Mouse (Mus musculus) ES-Bruce4 (cell line): ENCODE measurements around the gene Abcf1. TPM values are rescaled to one million over a fixed set of nuclear protein-coding genes. Genes with fewer than 3 reads are reported as not detected.
"Not testable (repeated sequence)": the region's sequence is repeated elsewhere in the genome, so short reads cannot be mapped to it uniquely, and the experiment has no call there.

Source experiments
- H3K27ac ChIP-seq: 2 replicates; pipeline ENCODE4 v1.5.1; 2012; ENCODE audit warnings: low read length, inconsistent platforms; ENCODE audit not compliant: insufficient read depth
- H3K27me3 ChIP-seq: 2 replicates; pipeline ENCODE4 v1.6.1; 2012; ENCODE audit warnings: mild to moderate bottlenecking, low read length, inconsistent platforms; ENCODE audit not compliant: control insufficient read depth, poor library complexity, insufficient read depth, severe bottlenecking
- H3K36me3 ChIP-seq: 2 replicates; pipeline ENCODE4 v1.6.1; 2012; ENCODE audit warnings: inconsistent platforms, mild to moderate bottlenecking, low read length, moderate library complexity; ENCODE audit not compliant: control insufficient read depth, poor library complexity, insufficient read depth, severe bottlenecking
- H3K4me1 ChIP-seq: one replicate; pipeline ENCODE4 v1.8.1; 2011; ENCODE audit warnings: low read length; ENCODE audit not compliant: control insufficient read depth, insufficient read depth
- H3K4me3 ChIP-seq: 2 replicates; pipeline ENCODE4 v1.5.1; 2011; ENCODE audit warnings: low read depth, mild to moderate bottlenecking, low read length
- H3K9ac ChIP-seq: 2 replicates; pipeline ENCODE4 v1.6.1; 2012; ENCODE audit warnings: low read depth, mild to moderate bottlenecking, inconsistent platforms; ENCODE audit not compliant: poor library complexity, severe bottlenecking
- H3K9me3 ChIP-seq: replicated peaks from 2 replicates; pipeline ENCODE4 v1.6.1; 2012; ENCODE audit warnings: mild to moderate bottlenecking, low read length, inconsistent platforms; ENCODE audit not compliant: control insufficient read depth, poor library complexity, insufficient read depth, severe bottlenecking
- CTCF ChIP-seq: IDR thresholded peaks from one replicate; pipeline ENCODE4 v1.8.1; 2011; ENCODE audit warnings: low read depth, low read length
- EP300 ChIP-seq: IDR thresholded peaks from 2 replicates; pipeline ENCODE4 v1.6.1; 2011; ENCODE audit warnings: low read depth, low read length; ENCODE audit not compliant: insufficient read depth
- POLR2A ChIP-seq: IDR thresholded peaks from one replicate; pipeline ENCODE4 v1.8.1; 2011; ENCODE audit warnings: low read length; ENCODE audit not compliant: insufficient read depth
- polyA plus RNA-seq: library from polyadenylated mRNA; stranded (reverse); fragments of >200 nt; gene quantifications from 2 replicates; pipeline ENCODE4 v1.2.4, GENCODE M21; 2011; ENCODE audit warnings: low read depth; ENCODE audit not compliant: missing spikeins, insufficient read depth, insufficient read length

Gene Abcf1
- polyA plus RNA-seq, 1 experiment = 213 TPM

DNA sequence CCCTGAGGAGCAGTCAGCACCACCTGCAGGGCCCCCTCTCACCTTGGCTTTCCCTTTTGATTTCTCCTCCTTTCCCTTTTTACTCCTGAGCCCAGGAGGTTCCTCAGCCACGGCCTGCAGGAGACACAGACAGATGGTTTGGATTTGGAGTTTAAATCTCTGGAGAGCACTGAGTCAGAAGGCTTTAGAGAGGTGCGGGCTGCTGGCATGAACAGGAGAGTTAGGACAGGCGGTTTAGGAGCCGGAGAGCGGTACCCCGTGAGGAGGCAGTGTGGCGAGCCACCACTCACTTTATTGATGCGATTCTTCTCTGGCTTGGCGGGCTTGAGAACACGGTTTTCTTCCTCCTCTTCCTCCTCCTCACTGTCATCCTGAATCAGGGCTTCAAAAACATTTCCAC is 6.3 kb downstream of the Abcf1 start:
- no peak for TF ChIP-seq POLR2A
- TF ChIP-seq CTCF = no peak
- H3K4me1 ChIP-seq = no peaks in the 10 kb centered on the region
- no peaks in the 10 kb centered on the region for H3K9me3 ChIP-seq
- no peak overlapping the region for H3K9ac ChIP-seq
- H3K27ac ChIP-seq = no peak overlapping the region
- H3K4me3 ChIP-seq = no peak overlapping the region
- H3K27me3 ChIP-seq = no peaks in the 10 kb centered on the region
- H3K36me3 ChIP-seq = peaks cover 62% of the 10 kb centered on the region

- no peak for TF ChIP-seq CTCF
- TF ChIP-seq EP300 = no peak
- TF ChIP-seq POLR2A = no peak
- Histone ChIP-seq H3K4me1 (no peaks in the 10 kb centered on the region), H3K27ac (no peak overlapping the region), H3K9me3 (no peaks in the 10 kb centered on the region), H3K4me3 (no peak overlapping the region), H3K27me3 (no peaks in the 10 kb centered on the region), H3K36me3 (peaks cover 75% of the 10 kb centered on the region), H3K9ac (no peak overlapping the region)
Measured at GRCm38 (mm10) chr17:35958533-35959223, 10.9 kb downstream of the Abcf1 start.

DNA sequence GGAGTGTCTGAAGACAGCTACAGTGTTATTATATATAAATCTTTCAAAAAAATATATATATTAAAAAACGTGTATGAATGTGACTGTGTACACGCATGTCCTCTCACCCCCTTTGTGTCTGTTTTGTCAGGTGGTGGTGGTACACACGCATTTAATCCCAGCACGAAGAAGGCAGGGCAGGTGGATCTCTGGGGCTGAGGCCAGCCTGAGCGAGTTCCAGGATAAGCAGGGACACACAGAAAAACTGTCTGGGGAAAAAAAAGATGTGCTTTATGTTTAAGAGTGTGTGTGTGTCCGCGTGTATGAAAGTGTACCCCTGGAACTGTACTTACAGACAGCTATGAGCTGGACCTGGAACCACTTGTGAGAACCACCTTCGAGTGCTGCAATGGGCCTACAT is 14.9 kb downstream of the Abcf1 start:
- no peaks in the 10 kb centered on the region for H3K9me3 ChIP-seq
- H3K36me3 ChIP-seq = peaks cover 38% of the 10 kb centered on the region
- no peak overlapping the region for H3K9ac ChIP-seq
- no peak for TF ChIP-seq POLR2A
- H3K27ac ChIP-seq = no peak overlapping the region
- no peaks in the 10 kb centered on the region for H3K27me3 ChIP-seq
- H3K4me3 ChIP-seq = no peak overlapping the region
- no peaks in the 10 kb centered on the region for H3K4me1 ChIP-seq

DNA sequence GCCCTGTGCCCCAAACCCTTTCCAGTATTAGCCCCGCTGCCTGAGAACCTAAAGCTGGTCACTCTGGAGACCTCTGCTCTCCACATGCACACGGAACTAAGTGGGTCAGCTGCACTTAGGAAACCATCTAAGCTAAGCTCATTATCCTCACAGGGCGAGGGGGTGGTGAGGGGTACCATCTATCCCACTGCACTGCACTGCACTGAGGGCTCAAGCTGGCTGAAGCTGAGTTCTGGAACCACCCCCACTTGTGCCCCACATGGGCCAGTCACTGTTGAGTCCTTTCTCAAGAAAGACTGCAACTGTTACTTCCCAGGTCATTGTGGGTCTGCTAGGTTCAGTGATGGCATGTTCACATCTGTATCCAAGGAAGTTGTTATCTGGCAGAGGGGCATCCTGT is 17.0 kb downstream of the Abcf1 start:
- not testable (repeated sequence) for H3K9me3 ChIP-seq, H3K9ac ChIP-seq, H3K27me3 ChIP-seq, H3K4me3 ChIP-seq, H3K27ac ChIP-seq, H3K4me1 ChIP-seq
- peaks cover 17% of the 10 kb centered on the region for H3K36me3 ChIP-seq

DNA sequence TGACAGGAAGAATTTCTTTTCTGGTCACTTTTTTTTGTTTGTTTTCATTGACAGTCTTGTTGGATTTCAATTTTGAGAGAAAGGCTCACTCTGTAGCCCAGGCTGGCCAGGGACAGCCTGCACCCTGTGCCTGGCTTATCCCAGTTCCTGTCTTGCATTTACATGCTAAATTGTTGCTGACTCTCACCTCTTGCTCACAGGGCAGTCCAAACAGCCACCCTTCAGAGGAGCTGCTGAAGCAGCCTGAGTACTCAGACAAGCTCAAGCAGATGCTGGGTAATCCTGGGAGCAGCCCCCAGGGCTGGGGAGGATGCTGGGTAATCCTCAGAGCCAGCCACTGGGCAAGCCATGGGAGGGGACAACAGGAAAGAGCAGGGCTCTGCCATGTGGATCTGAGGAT is 18.6 kb downstream of the Abcf1 start:
- H3K27me3 ChIP-seq, H3K4me1 ChIP-seq, H3K4me3 ChIP-seq, H3K9ac ChIP-seq, H3K27ac ChIP-seq, H3K9me3 ChIP-seq, H3K36me3 ChIP-seq: not testable (repeated sequence)

DNA sequence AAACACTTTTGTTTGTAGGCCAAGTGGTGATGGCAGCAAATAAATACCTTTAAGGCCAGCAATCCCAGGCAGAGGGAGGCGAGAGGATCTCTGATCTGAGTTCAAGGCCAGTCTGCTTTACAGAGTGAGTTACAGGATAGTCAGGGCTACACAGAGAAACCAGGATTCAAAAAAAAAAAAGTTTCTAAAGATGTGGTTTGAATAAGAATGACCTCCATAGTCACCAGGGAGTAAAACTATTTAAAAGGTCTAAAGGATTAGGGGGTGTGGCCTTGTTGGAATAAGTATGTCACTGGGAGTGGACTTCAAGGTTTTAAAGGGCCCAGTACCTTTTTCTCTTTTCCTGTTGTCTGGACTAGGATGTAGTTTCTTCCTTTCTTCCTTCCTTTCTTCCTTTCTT is 29.6 kb downstream of the Abcf1 start:
- Histone ChIP-seq H3K27ac (peak overlapping the region; percentile 98), H3K36me3 (no peaks in the 10 kb centered on the region), H3K9me3 (0 out of 2 replicates have a peak, but pooled peaks cover 3% of the 10 kb centered on the region), H3K4me3 (peak overlapping the region; percentile 30), H3K9ac (0 out of 2 replicates have a peak overlapping the region, but pooled peaks have one; percentile 23), H3K4me1 (peaks cover 3% of the 10 kb centered on the region), H3K27me3 (no peaks in the 10 kb centered on the region)
- TF ChIP-seq POLR2A (no peak), EP300 (no peak), CTCF (no peak)

DNA sequence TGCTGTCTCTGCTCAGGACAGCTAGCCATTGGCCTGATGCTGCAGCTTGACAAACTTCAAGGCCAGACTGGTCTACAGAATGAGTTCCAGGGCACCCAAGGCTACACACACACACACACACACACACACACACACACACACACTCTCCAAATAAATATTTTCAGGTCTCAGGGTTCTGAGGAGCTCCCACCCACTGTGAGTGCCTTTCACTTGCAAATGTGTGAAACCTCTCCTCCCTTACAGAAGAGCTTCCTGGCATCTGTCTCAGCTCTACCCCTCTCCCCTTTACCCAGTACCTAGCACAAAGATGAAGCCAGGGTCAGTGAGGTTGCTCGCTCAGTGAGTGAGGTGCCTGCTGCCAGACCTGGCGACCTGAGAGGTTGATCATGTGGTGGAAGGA is 30.5 kb downstream of the Abcf1 start:
- Histone ChIP-seq H3K36me3 (no peaks in the 10 kb centered on the region), H3K9ac (0 out of 2 replicates have a peak overlapping the region, but pooled peaks have one; percentile 23), H3K9me3 (0 out of 2 replicates have a peak, but pooled peaks cover 3% of the 10 kb centered on the region), H3K27me3 (no peaks in the 10 kb centered on the region), H3K4me3 (peak overlapping the region; percentile 13; the same call in 1 of the 2 replicates), H3K27ac (peak overlapping the region; percentile 98), H3K4me1 (peaks cover 3% of the 10 kb centered on the region)
- no peak for TF ChIP-seq POLR2A
- peak; percentile 65; the same call in 1 of the 2 replicates for TF ChIP-seq EP300
- TF ChIP-seq CTCF = no peak
